Mouse (Mus musculus): ENCODE measurements around the gene Zfp967. TPM values are rescaled to one million over a fixed set of nuclear protein-coding genes. Genes with fewer than 3 reads are reported as not detected.
"Not testable (repeated sequence)": the region's sequence is repeated elsewhere in the genome, so short reads cannot be mapped to it uniquely, and the experiment has no call there.

Gene Zfp967
- not detected in 2 replicates for polyA plus RNA-seq (2014; fragmentation: Nextera tagmentation; extraction: Ambion mirVana)

DNA sequence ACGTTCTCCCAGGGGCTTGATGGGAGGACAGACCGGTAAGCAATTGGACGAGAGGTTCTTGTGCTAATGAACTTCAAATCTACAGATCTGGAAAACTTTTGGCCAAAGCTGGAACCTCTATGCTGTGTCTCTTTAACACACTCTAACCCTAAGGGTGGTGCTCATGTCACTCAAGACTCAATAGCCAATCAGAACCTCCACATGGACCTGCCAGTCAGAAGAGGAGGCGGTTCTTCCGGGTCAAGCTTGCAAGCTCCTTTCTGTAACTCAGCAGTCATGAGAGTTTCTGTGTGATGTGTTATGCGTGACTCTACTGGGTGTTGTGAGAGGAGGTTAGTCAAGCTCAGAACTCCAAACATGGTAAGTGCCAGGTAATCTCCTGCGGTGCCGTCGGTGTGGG, at the start of gene Zfp967:
Zfp967 (plus strand) TSS at position 301 of the 400 bp plus-strand sequence.
- H3K27ac ChIP-seq (ENCODE audit: low read depth, low read length); H3K4me3 ChIP-seq (ENCODE audit: low read depth, low read length); H3K4me1 ChIP-seq (ENCODE audit: control insufficient read depth, insufficient read depth, low read length); H3K9me3 ChIP-seq (ENCODE audit: control insufficient read depth, low read length); H3K36me3 ChIP-seq (ENCODE audit: control insufficient read depth, insufficient read depth, low read length); DNase-seq (ENCODE audit: low spot score); ATAC-seq (ENCODE audit: insufficient read depth, low FRiP score, low TSS enrichment); H3K27me3 ChIP-seq (ENCODE audit: control insufficient read depth, insufficient read depth, low read length); H3K9ac ChIP-seq (ENCODE audit: low read length); H3K4me2 ChIP-seq (ENCODE audit: low read depth): not testable (repeated sequence)
- WGBS, result no CpG with 5 or more reads among the region's 9 CpGs

DNA sequence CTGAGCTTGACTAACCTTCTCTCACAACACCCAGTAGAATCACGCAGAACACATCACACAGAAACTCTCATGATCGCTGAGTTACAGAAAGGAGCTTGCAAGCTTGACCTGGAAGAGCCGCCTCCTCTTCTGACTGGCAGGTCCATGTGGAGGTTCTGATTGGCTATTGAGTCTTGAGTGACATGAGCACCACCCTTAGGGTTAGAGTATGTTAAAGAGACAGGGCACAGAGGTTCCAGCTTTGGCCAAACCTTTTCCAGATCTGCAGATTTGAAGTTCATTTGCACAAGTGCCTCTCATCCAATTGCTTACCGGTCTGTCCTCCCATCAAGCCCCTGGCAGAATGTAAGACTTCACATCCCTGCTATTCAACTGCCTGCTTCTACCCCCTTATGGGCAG, 34.2 kb upstream of the Zfp967 start, which contains the start of gene Gm14434:
Gm14434 (minus strand) TSS at position 101 of the 400 bp plus-strand sequence.
- not testable (repeated sequence) for H3K9me3 ChIP-seq (ENCODE audit: control insufficient read depth, low read length); H3K4me2 ChIP-seq (ENCODE audit: low read depth); H3K27ac ChIP-seq (ENCODE audit: low read depth, low read length); H3K9ac ChIP-seq (ENCODE audit: low read length); H3K4me1 ChIP-seq (ENCODE audit: control insufficient read depth, insufficient read depth, low read length); ATAC-seq (ENCODE audit: insufficient read depth, low FRiP score, low TSS enrichment); H3K36me3 ChIP-seq (ENCODE audit: control insufficient read depth, insufficient read depth, low read length); H3K27me3 ChIP-seq (ENCODE audit: control insufficient read depth, insufficient read depth, low read length); DNase-seq (ENCODE audit: low spot score); H3K4me3 ChIP-seq (ENCODE audit: low read depth, low read length)
- no CpG with 5 or more reads among the region's 4 CpGs for WGBS

Other genes with a start within 250 kb of the Zfp967 start
- gene Gm11009, start 201.6 kb upstream of the Zfp967 start, polyA plus RNA-seq (2014; fragmentation: Nextera tagmentation; extraction: Ambion mirVana), result not detected in 2 replicates
- gene Gm14435, start 97.5 kb upstream of the Zfp967 start, polyA plus RNA-seq (2014; fragmentation: Nextera tagmentation; extraction: Ambion mirVana), result 10.3 and 12.0 TPM in 2 replicates
- gene Gm14434, start 34.3 kb upstream of the Zfp967 start, polyA plus RNA-seq (2014; fragmentation: Nextera tagmentation; extraction: Ambion mirVana), result 8.8 and 19.5 TPM in 2 replicates
- gene Gm14308, start 115.3 kb downstream of the Zfp967 start, polyA plus RNA-seq (2014; fragmentation: Nextera tagmentation; extraction: Ambion mirVana), result 12.8 and 15.2 TPM in 2 replicates
- gene Zfp973, start 149.5 kb downstream of the Zfp967 start, polyA plus RNA-seq (2014; fragmentation: Nextera tagmentation; extraction: Ambion mirVana), result 9.9 and 10.0 TPM in 2 replicates
- 29.7 TPM in 2 replicates for gene Gm14305, start 187.3 kb downstream of the Zfp967 start, polyA plus RNA-seq (2014; fragmentation: Nextera tagmentation; extraction: Ambion mirVana)

All from neural tube, embryonic 11.5 days (tissue).